In the genomic region with DNA sequence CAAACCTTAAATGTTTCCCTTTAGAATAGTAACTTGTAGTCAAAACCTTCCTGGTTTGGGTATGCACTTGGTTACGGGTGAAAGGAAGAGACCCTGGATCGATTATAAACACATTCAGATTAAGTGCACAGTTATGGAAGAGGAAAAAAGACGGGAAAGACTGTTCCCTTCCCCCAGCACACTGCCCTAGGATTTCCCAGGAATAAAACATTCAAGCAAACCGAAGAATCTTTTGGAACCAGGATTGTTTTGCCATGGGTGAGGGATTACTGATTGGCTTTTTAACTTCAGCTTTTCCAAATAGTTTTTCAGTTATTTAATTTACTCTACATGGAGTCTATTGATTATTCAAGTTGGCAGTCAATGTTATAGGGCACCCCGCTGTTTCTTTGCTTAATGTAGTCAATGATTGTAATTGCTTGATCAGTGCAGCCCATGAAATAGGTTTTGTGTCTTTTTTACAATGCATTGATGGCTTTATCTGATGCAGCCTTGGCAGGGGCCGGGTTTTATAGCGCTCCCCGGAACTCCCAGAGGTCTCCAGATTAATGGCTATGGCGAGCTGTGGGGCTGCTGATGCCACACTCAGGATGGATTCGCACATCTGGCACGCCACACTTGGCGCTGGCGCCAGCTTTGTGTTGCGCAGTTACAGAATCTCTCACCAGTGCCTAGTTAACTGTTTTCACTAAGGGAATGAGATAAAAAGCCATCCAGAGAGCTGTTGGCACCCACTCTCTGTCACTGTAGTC, we compare ENCODE assay signal across 10 mouse cellular contexts.
DNase-seq lines count a peak whose midpoint lies in the region; ATAC-seq and TF ChIP-seq lines count a peak whose summit lies in the region.
"Had no signal": no experiment of that assay in that cellular context is flagged by ENCODE, and none has a peak within 500 bp of the region (broad histone marks: within the 10 kb centered on the region; RNA-seq: fewer than 3 reads in every experiment).

No protein-coding gene starts in this region.

- no peak overlapping the region for H3K4me3 ChIP-seq in forebrain, embryonic 14.5 days (ENCODE audit: low read depth, low read length)
- peak overlapping the region; percentile 10; the same call in 1 of the 2 replicates for H3K4me3 ChIP-seq in olfactory bulb, adult 2 months (ENCODE audit: insufficient read depth, low read depth, low read length)
- no peak overlapping the region for H3K4me3 ChIP-seq in lung, postnatal 0 days (ENCODE audit: low read depth, low read length)

- 27% methylated on average over 14 of the region's 14 CpGs for WGBS in forebrain, embryonic 14.5 days
- 26% methylated on average over 14 of the region's 14 CpGs for WGBS in olfactory bulb, adult 2 months
- 57% methylated on average over 14 of the region's 14 CpGs for WGBS in lung, postnatal 0 days

- H3K4me2 ChIP-seq in forebrain, embryonic 14.5 days (ENCODE audit: low read length): peak overlapping the region; percentile 18; the same call in 1 of the 2 replicates
- H3K4me2 ChIP-seq in lung, postnatal 0 days (replicated peaks; ENCODE audit: low read depth, low read length): no peak overlapping the region

- intact Hi-C loops in left cerebral cortex, postnatal 36 days (cut with DNase I): no loop called here

- H3K27ac ChIP-seq in forebrain, embryonic 14.5 days (ENCODE audit: low read depth, low read length): 0 out of 2 replicates have a peak overlapping the region, but pooled peaks have one; percentile 27
- H3K27ac ChIP-seq in olfactory bulb, adult 2 months (ENCODE audit: insufficient read depth, low read depth, low read length): no peak overlapping the region
- H3K27ac ChIP-seq in lung, postnatal 0 days (ENCODE audit: low read length): no peak overlapping the region

- peak; percentile 52; the same call in 1 of the 2 replicates for ATAC-seq in forebrain, embryonic 14.5 days
- no peak for ATAC-seq in megakaryocyte, adult 5-6 weeks (ENCODE audit: poor library complexity, severe bottlenecking)
- ATAC-seq in lung, postnatal 0 days: no peak

- peak; percentile 8 for DNase-seq in gastrocnemius, postnatal 25 days
- DNase-seq in gastrocnemius, adult 18-20 months (ENCODE audit: low spot score): no peak
- DNase-seq in forebrain, embryonic 14.5 days (ENCODE audit: low spot score): peak; percentile 65
- DNase-seq in left cerebral cortex, postnatal 36 days (ENCODE audit: low spot score in 2 of 2): peak; percentile 5 to 6
- DNase-seq in heart, adult 9 months (ENCODE audit: low spot score in 2 of 2): no peak
- DNase-seq in lung, postnatal 0 days (ENCODE audit: low spot score): no peak
- DNase-seq: kidney, postnatal 10 days; lung, adult 2 months had no signal

- peaks cover 5% of the 10 kb centered on the region; the same call in 1 of the 2 replicates for H3K4me1 ChIP-seq in forebrain, embryonic 14.5 days (ENCODE audit: control insufficient read depth, insufficient read depth, low read length)
- peaks cover 3% of the 10 kb centered on the region for H3K4me1 ChIP-seq in olfactory bulb, adult 2 months (ENCODE audit: control insufficient read depth, insufficient read depth, low read length)
- H3K4me1 ChIP-seq in lung, postnatal 0 days (ENCODE audit: insufficient read depth, low read depth, low read length): no peaks in the 10 kb centered on the region

- no peaks in the 10 kb centered on the region for H3K36me3 ChIP-seq in forebrain, embryonic 14.5 days (ENCODE audit: control insufficient read depth, insufficient read depth, low read length)
- H3K36me3 ChIP-seq in lung, postnatal 0 days (ENCODE audit: insufficient read depth, low read length): no peaks in the 10 kb centered on the region

- 0 out of 2 replicates have a peak overlapping the region, but pooled peaks have one; percentile 29 for H3K9ac ChIP-seq in forebrain, embryonic 14.5 days (ENCODE audit: low read length)
- H3K9ac ChIP-seq in lung, postnatal 0 days (replicated peaks; ENCODE audit: low read depth): no peak overlapping the region

- no peaks in the 10 kb centered on the region for H3K9me3 ChIP-seq in forebrain, embryonic 14.5 days (replicated peaks; ENCODE audit: control insufficient read depth, low read length)
- H3K9me3 ChIP-seq in lung, postnatal 0 days (ENCODE audit: low read length): no peaks in the 10 kb centered on the region

- no peak for TF ChIP-seq POLR2A in olfactory bulb, adult 2 months (IDR thresholded peaks at IDR 0.05; ENCODE audit: insufficient read depth, low read depth, low read length)

- H3K27me3 ChIP-seq in forebrain, embryonic 14.5 days (replicated peaks; ENCODE audit: control insufficient read depth, insufficient read depth, low read length): no peaks in the 10 kb centered on the region
- H3K27me3 ChIP-seq in lung, postnatal 0 days (replicated peaks; ENCODE audit: insufficient read depth, low read length): no peaks in the 10 kb centered on the region

- TF ChIP-seq CTCF in olfactory bulb, adult 2 months (IDR thresholded peaks at IDR 0.05; ENCODE audit: insufficient read depth, low read depth, low read length): no peak
- no peak for TF ChIP-seq CTCF in lung, postnatal 0 days (IDR thresholded peaks at IDR 0.05)

- TF ChIP-seq EP300 in lung, postnatal 0 days (IDR thresholded peaks at IDR 0.05): no peak

Comparison
In these comparisons a context has a peak if more than half of its experiments do, and no peak if none do; other contexts are left out.
1. DNase-seq: peak in gastrocnemius, postnatal 25 days (single experiment), forebrain, embryonic 14.5 days (single experiment) and left cerebral cortex, postnatal 36 days (2 of 2); none in gastrocnemius, adult 18-20 months (single experiment), heart, adult 9 months (0 of 2) and lung, postnatal 0 days (single experiment).